Mouse (Mus musculus) MEL-GATA-1-ER (cell line): Measurements from ENCODE around the gene Bscl2.

ENCODE experiments used
- DNase-seq: peaks from one replicate; pipeline ENCODE4 v3.0.0-alpha.2; 2012; ENCODE audit warnings: low read depth; ENCODE audit errors: extremely low read depth

The Bscl2 gene

DNA sequence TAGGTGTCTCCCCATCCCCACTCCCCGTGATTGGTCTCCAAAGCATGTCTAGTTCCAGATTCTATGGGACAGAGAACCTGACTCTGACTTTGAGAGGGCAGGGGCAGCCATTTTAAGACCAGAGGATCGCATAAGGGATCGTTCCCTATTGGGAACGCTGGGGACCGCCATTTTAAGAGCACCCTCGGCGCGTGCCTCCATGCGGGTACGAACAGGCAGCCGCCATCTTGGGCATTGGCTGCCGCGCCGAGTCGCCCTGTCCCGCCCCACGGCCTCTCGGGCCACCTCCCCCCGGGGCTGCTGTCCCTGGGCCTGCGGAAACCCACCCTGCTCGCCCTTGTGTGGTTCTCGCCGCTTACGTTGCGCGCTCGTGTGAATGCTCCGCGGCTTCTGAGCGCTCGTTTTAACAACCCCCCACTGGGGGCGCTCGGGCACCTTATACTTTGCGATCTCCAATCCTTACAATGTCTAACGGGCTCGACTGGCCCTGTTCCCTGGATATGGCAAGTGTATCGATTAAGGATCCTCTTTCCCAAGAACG, at the start of gene Bscl2:
Gene Bscl2, plus strand, starts transcription at position 217 of the 541 bp plus-strand sequence.
- peak; percentile 55 for DNase-seq

- DNase-seq = no peak
These were observed 48.7 kb upstream of the Bscl2 start for GRCm38 (mm10) chr19:8788521-8788920.

GRCm38 (mm10) chr19:8789171-8789570, 48.1 kb upstream of the Bscl2 start:
- DNase-seq = no peak

DNA sequence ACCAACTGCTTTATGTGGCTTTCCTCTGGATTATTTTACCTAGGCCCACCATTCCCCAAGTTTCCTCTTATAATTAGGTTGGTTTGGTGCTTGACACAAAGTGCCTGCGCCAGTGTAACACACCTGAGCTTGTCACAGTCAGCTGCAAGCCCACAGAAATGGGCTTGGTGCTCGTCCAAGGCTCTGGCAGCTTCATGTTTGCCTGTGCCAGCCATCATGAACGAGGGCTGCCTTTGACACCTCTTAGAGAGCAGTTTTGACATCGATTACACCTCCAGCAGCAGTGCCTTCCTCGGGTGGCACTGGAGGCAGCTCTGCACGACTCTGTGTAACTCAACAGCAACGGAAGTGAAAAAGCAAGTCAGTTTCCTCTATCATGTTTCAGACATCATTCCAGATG, 47.1 kb upstream of the Bscl2 start:
- DNase-seq = no peak

DNA sequence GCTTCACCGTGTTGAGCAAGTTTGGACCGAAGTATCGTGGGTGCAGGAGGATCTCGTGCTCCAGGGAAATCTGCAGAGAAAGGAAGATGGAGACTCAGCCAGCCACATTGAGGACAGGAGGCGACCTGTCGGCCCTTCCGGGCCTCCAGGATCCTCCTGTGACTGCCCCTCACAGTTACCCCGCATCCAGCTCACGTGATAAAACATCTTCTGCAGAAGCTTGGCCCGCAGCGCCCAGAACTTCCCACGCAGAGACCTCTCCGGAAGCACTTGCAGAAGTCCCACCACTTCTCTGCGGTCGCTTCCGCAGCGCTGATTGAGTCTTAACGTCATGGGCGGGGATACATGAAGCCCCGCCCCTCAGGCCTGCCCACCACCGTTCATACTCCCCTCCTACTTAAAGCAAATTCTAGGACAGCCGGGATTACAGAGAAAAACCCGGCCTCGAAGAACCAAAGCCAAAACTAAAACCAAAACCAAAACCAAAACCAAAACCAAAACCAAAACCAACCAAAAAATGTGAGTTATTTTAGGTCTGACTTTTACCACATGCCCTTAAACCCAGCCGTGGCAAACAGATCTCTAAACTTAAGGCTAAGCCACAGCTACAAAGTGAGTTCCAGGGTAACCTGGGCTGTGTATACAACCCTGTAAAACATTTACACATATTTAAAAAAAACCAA, 38.9 kb upstream of the Bscl2 start, which contains the start of gene Polr2g:
Gene Polr2g, minus strand, starts transcription at position 314 of the 683 bp plus-strand sequence.
- DNase-seq = peak; percentile 86

- DNase-seq = no peak
These were observed 38.3 kb upstream of the Bscl2 start for GRCm38 (mm10) chr19:8798947-8799315.

DNA sequence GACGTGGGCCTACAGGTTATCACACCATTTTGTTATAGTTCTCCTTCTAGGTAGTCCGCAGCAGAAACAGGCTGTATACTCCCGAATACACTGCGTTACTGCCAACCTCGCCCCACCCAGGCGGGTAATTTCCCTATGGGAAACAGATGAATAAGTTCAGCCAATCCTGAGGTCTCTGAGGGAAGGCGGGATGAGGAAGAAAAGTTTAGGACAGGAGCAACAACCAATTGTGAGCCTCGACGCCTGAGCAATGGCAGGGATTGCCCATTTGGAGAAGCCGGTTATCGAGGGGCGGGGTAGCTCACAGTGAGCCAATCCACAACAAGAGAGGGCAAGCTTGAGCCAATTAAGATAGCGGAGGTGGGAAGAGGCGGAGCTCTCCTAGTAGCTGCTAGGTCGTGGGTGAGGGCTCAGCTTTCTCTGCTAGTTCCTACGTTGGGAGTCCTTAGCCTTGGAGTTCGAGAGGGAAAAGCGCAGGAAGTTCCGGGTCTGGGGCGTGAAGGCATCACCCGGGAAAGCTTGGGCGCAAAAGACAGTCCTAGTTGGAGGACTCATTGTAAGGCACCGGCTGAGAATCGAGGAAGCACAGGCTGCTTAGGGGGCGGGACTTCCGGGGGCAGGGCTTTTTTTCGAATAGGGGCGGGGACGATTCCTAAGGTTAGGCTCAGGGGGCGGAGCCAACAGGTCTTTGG, 35.0 kb upstream of the Bscl2 start, which contains the start of gene Zbtb3:
Gene Zbtb3, plus strand, starts transcription at position 426 of the 692 bp plus-strand sequence.
- DNase-seq = peak; percentile 99

- DNase-seq = no peak
These were observed 34.0 kb upstream of the Bscl2 start for GRCm38 (mm10) chr19:8803204-8803780.

- no peak for DNase-seq
These were observed 33.2 kb upstream of the Bscl2 start for GRCm38 (mm10) chr19:8803879-8804660.

DNA sequence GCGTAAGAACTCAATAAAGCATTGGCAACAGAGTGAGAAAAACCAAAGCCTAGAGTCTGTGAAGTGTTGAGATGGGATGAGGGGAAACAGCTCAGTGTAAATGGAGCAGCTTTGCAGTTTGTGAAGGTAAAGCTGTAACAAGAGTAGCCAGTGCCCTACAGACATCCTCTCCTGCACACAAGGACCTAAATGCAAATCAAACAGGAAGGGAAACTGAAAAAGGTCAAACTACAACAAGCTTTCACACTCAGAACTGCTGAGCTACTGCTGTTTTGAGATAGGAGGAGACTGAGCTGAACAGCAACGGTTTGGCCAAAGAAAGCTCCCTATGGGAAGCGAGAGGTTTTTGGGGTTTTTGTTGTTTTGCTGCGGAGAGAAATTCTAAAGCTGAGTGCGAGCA, 30.5 kb upstream of the Bscl2 start:
- DNase-seq = no peak

- DNase-seq = no peak
These were observed 21.5 kb upstream of the Bscl2 start for GRCm38 (mm10) chr19:8815812-8816211.

DNA sequence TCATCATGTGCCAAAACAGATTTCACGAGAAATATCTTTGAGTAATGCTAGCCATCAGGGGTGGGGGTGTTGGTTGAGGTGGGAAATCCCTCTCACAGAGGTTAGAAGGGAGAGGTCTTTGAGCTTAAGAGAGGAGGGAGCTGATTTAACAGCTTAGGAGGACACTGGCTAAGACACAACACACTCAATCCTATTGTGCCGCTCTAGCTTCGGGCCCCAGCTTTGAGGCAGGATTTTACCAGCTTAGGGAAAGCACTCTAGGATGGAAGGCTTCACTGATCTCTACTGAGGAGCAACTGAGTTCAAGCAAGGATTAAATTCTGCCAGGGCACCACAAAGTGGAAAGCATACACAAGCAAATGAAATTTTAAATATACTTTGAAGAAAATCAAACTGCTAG, 20.3 kb upstream of the Bscl2 start:
- no peak for DNase-seq

DNA sequence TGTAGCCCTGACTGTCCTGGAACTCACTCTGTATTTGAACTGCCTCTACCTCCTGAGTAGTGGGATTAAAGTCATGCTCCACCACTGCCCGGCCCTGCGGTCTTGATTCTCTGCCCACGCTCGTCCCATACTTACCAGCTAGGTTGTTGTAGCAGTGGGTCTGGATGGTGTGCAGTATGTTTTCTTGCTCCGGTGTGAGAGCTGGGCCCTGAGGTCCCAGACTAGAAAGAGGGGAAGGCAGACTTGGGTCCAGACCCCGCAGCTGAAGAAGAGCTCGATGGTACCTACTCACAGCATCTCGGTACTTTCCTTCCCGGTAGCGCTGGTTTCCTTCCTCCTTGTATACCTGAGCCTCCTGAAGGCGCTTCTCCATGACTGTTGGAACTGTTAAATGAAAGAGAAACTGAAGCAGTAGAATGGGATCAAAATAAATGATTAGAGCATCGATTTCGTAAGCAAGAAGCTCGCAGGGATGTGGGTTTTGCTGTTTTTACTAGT, 18.9 kb upstream of the Bscl2 start:
- DNase-seq = no peak

DNA sequence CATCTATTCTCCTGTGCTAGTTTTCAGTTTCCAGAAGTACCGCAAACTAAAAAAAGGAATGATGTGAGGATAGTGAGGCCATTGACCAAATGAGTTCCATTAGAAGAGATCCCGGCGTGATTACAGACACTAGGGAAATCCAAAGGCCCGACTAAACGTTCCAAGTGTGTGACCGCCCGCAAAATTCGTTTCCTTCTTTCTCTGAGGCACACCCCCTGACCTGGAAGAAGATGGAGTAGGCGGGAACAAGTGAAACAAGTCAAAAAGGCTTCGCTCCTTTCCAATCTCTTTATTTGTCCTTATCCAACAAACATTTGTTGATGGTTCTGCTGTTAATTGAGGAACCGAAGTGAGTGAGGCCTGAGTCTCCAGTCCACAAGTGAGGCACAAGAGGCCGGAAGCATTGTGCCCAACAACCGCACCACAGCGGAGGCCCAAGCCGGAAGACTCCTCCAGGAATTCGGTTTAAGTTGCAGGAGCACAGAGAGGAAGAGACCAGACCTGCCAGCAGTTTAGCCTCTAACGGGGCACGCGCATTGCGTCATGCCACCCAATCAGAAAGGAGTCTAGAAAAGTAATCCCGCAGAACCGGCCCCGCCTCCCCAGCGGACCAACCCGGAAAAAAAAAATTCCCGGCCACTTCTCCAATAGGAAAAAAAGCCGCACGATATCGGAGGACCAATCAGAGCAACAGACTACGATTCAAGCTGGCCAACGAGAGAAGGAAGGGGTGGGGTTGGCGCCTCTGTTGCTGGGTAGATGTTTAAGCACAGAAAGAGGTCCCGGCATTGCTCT, 18.3 kb upstream of the Bscl2 start, which contains the start of gene Ttc9c:
Gene Ttc9c, minus strand, starts transcription at position 533 of the 795 bp plus-strand sequence.
- peak; percentile 98 for DNase-seq

GRCm38 (mm10) chr19:8819596-8820423, 17.5 kb upstream of the Bscl2 start, which contains the start of gene Hnrnpul2:
Gene Hnrnpul2, plus strand, starts transcription at chr19:8820010.
- peak; percentile 97 for DNase-seq

GRCm38 (mm10) chr19:8820424-8820956, 16.8 kb upstream of the Bscl2 start:
- DNase-seq = no peak

- no peak for DNase-seq
These were observed 16.1 kb upstream of the Bscl2 start for GRCm38 (mm10) chr19:8821146-8821545.

DNA sequence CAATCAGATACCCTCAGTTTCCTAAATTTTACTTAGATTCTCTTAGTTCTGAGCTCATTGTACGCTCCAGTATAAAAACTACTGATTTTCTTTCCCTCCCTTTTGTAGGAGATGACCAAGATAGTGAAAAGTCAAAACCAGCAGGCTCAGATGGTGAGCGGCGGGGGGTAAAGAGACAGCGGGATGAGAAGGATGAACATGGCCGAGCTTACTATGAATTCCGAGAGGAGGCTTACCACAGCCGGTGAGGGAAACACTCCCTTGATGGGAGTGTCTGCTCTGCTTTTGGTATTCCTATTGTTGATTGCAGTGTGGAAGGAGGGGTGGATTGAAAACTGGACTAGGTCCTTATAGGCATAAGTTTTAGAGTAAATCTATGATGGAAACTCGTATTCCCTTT, 14.6 kb upstream of the Bscl2 start:
- DNase-seq = no peak

DNA sequence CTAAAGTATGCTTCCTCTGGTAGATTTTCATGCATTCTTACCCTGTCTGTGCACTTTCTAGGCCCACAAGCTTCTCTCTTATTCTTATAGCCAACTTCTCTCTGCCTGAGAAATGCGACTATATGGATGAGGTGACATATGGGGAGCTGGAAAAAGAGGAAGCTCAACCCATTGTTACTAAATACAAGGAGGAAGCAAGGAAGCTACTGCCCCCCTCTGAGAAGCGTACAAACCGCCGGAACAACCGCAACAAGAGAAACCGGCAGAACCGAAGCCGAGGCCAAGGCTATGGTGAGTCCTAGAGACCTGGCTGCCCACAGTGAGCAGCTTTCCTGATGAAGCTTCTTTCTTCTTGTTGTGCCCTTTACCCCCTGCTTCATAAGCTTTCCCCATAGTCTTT, 7.6 kb upstream of the Bscl2 start, which contains the start of gene AC129217.1:
Gene AC129217.1, plus strand, starts transcription at position 114 of the 400 bp plus-strand sequence.
- peak; percentile 63 for DNase-seq
